Mouse (Mus musculus): ENCODE measurements around the gene Raver1. TPM values are rescaled to one million over a fixed set of nuclear protein-coding genes. Genes with fewer than 3 reads are reported as not detected.

Raver1 gene
- polyA plus RNA-seq, 1 experiment = not detected

GRCm38 (mm10) chr9:21095958-21096357 lies 4.2 kb upstream of the Raver1 start:
- no peak overlapping the region for H3K4me3 ChIP-seq (ENCODE audit: insufficient read depth, low read depth, low read length)
- peaks cover 8% of the 10 kb centered on the region for H3K4me1 ChIP-seq (ENCODE audit: control insufficient read depth, insufficient read depth, low read length)
- 82% methylated on average over 4 of the region's 4 CpGs for WGBS
- H3K27ac ChIP-seq (ENCODE audit: insufficient read depth, low read depth, low read length) = no peak overlapping the region
- no peak for TF ChIP-seq POLR2A (IDR thresholded peaks at IDR 0.05; ENCODE audit: insufficient read depth, low read depth, low read length)

- 97% methylated on average over 9 of the region's 9 CpGs for WGBS
These were observed 1.6 kb upstream of the Raver1 start for GRCm38 (mm10) chr9:21093423-21093822.

GRCm38 (mm10) chr9:21090972-21091706 lies 669 bp downstream of the Raver1 start:
- Histone ChIP-seq H3K4me1 (ENCODE audit: control insufficient read depth, insufficient read depth, low read length) (peaks cover 20% of the 10 kb centered on the region), H3K27ac (ENCODE audit: insufficient read depth, low read depth, low read length) (peak overlapping the region; percentile 26; the same call in 1 of the 2 replicates), H3K4me3 (ENCODE audit: insufficient read depth, low read depth, low read length) (peak overlapping the region; percentile 86)
- TF ChIP-seq CTCF (IDR thresholded peaks at IDR 0.05; ENCODE audit: insufficient read depth, low read depth, low read length) = no peak
- TF ChIP-seq POLR2A (IDR thresholded peaks at IDR 0.05; ENCODE audit: insufficient read depth, low read depth, low read length) = no peak
- WGBS = 1% methylated on average over 24 of the region's 24 CpGs

More at GRCm38 (mm10) chr9:21093423-21093822, 1.6 kb upstream of the Raver1 start:
- no peak overlapping the region for H3K27ac ChIP-seq (ENCODE audit: insufficient read depth, low read depth, low read length)
- no peak for TF ChIP-seq CTCF (IDR thresholded peaks at IDR 0.05; ENCODE audit: insufficient read depth, low read depth, low read length)
- no peak for TF ChIP-seq POLR2A (IDR thresholded peaks at IDR 0.05; ENCODE audit: insufficient read depth, low read depth, low read length)
- peaks cover 19% of the 10 kb centered on the region for H3K4me1 ChIP-seq (ENCODE audit: control insufficient read depth, insufficient read depth, low read length)
- H3K4me3 ChIP-seq (ENCODE audit: insufficient read depth, low read depth, low read length) = no peak overlapping the region

- Histone ChIP-seq H3K4me1 (ENCODE audit: control insufficient read depth, insufficient read depth, low read length) (peaks cover 20% of the 10 kb centered on the region), H3K4me3 (ENCODE audit: insufficient read depth, low read depth, low read length) (peak overlapping the region; percentile 86), H3K27ac (ENCODE audit: insufficient read depth, low read depth, low read length) (no peak overlapping the region)
- WGBS = 76% methylated on average over 1 of the region's 1 CpGs
- no peak for TF ChIP-seq CTCF (IDR thresholded peaks at IDR 0.05; ENCODE audit: insufficient read depth, low read depth, low read length)
- TF ChIP-seq POLR2A (IDR thresholded peaks at IDR 0.05; ENCODE audit: insufficient read depth, low read depth, low read length) = no peak
These were observed 1.3 kb downstream of the Raver1 start for GRCm38 (mm10) chr9:21090537-21090936.

- H3K4me3 ChIP-seq (ENCODE audit: insufficient read depth, low read depth, low read length) = no peak overlapping the region
- 62% methylated on average over 3 of the region's 3 CpGs for WGBS
- no peak for TF ChIP-seq POLR2A (IDR thresholded peaks at IDR 0.05; ENCODE audit: insufficient read depth, low read depth, low read length)
- TF ChIP-seq CTCF (IDR thresholded peaks at IDR 0.05; ENCODE audit: insufficient read depth, low read depth, low read length) = no peak
- no peak overlapping the region for H3K27ac ChIP-seq (ENCODE audit: insufficient read depth, low read depth, low read length)
- peaks cover 3% of the 10 kb centered on the region; the same call in 1 of the 2 replicates for H3K4me1 ChIP-seq (ENCODE audit: control insufficient read depth, insufficient read depth, low read length)
These were observed 8.5 kb downstream of the Raver1 start for GRCm38 (mm10) chr9:21083324-21083723.

GRCm38 (mm10) chr9:21081127-21081526 lies 10.7 kb downstream of the Raver1 start:
- no peaks in the 10 kb centered on the region; the same call in 1 of the 2 replicates for H3K4me1 ChIP-seq (ENCODE audit: control insufficient read depth, insufficient read depth, low read length)
- WGBS = 77% methylated on average over 9 of the region's 9 CpGs
- no peak overlapping the region for H3K27ac ChIP-seq (ENCODE audit: insufficient read depth, low read depth, low read length)
- H3K4me3 ChIP-seq (ENCODE audit: insufficient read depth, low read depth, low read length) = no peak overlapping the region
- TF ChIP-seq POLR2A (IDR thresholded peaks at IDR 0.05; ENCODE audit: insufficient read depth, low read depth, low read length) = no peak
- TF ChIP-seq CTCF (IDR thresholded peaks at IDR 0.05; ENCODE audit: insufficient read depth, low read depth, low read length) = no peak

GRCm38 (mm10) chr9:21075625-21076024 lies 16.2 kb downstream of the Raver1 start:
- 90% methylated on average over 3 of the region's 3 CpGs for WGBS
- no peak overlapping the region for H3K27ac ChIP-seq (ENCODE audit: insufficient read depth, low read depth, low read length)
- no peak for TF ChIP-seq CTCF (IDR thresholded peaks at IDR 0.05; ENCODE audit: insufficient read depth, low read depth, low read length)
- TF ChIP-seq POLR2A (IDR thresholded peaks at IDR 0.05; ENCODE audit: insufficient read depth, low read depth, low read length) = no peak
- H3K4me1 ChIP-seq (ENCODE audit: control insufficient read depth, insufficient read depth, low read length) = peaks cover 5% of the 10 kb centered on the region
- H3K4me3 ChIP-seq (ENCODE audit: insufficient read depth, low read depth, low read length) = no peak overlapping the region

- Histone ChIP-seq H3K4me3 (ENCODE audit: insufficient read depth, low read depth, low read length) (no peak overlapping the region), H3K27ac (ENCODE audit: insufficient read depth, low read depth, low read length) (no peak overlapping the region), H3K4me1 (ENCODE audit: control insufficient read depth, insufficient read depth, low read length) (peaks cover 5% of the 10 kb centered on the region)
- TF ChIP-seq POLR2A (IDR thresholded peaks at IDR 0.05; ENCODE audit: insufficient read depth, low read depth, low read length) = no peak
- TF ChIP-seq CTCF (IDR thresholded peaks at IDR 0.05; ENCODE audit: insufficient read depth, low read depth, low read length) = no peak
- WGBS = 65% methylated on average over 1 of the region's 1 CpGs
These were observed 17.6 kb downstream of the Raver1 start for GRCm38 (mm10) chr9:21074173-21074572.

GRCm38 (mm10) chr9:21073044-21073840 lies 18.6 kb downstream of the Raver1 start, which contains the start of the genes Gm49373 and Fdx1l:
Gene Gm49373, minus strand, starts transcription at chr9:21073096.
Gene Fdx1l, minus strand, starts transcription at chr9:21073614.
- TF ChIP-seq CTCF (IDR thresholded peaks at IDR 0.05; ENCODE audit: insufficient read depth, low read depth, low read length) = no peak
- peak; percentile 68 for TF ChIP-seq POLR2A (IDR thresholded peaks at IDR 0.05; ENCODE audit: insufficient read depth, low read depth, low read length)
- peaks cover 5% of the 10 kb centered on the region for H3K4me1 ChIP-seq (ENCODE audit: control insufficient read depth, insufficient read depth, low read length)
- H3K4me3 ChIP-seq (ENCODE audit: insufficient read depth, low read depth, low read length) = peak within 1 kb of the TSS; percentile 80
- 2% methylated on average over 58 of the region's 58 CpGs for WGBS
- no peak within 1 kb of the TSS for H3K27ac ChIP-seq (ENCODE audit: insufficient read depth, low read depth, low read length)
